Mouse (Mus musculus) megakaryocyte, embryonic 14.5 days (primary cell): ENCODE results near the gene Hspa1l.

Experiments used
- FLI1 ChIP-seq: IDR thresholded peaks from 2 replicates; pipeline ENCODE4 v1.6.1; 2012; ENCODE audit warnings: low read length, inconsistent platforms, mixed read lengths
- GATA1 ChIP-seq: IDR thresholded peaks from 3 replicates; pipeline ENCODE4 v1.6.1; 2012; ENCODE audit warnings: mixed read lengths, low read length, inconsistent platforms, borderline replicate concordance

DNA sequence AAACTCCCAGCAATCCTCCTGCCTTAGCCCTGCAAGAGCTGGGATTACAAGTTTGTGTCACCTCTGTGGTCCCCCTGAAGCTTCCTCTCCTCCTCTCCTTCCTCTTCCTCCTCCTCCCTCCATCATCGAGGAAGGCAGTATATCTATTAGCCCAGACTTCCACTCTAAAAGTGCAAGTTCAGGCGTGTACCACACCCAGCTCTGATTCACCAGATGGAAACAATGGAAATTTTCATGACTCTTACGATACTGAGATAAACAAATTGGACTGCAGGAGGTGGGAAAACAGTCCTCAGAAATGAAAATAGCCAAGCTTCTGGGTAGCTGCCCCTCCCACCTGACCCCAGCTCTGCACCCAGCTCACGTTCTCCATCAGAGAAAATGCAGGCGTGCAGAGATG is 6.9 kb upstream of the Hspa1l start:
- no peak for TF ChIP-seq GATA1
- no peak for TF ChIP-seq FLI1
